Mouse (Mus musculus): ENCODE results near the gene Tgif2lx2.
"Not testable (repeated sequence)": the region's sequence is repeated elsewhere in the genome, so short reads cannot be mapped to it uniquely, and the experiment has no call there.

Tgif2lx2 gene

DNA sequence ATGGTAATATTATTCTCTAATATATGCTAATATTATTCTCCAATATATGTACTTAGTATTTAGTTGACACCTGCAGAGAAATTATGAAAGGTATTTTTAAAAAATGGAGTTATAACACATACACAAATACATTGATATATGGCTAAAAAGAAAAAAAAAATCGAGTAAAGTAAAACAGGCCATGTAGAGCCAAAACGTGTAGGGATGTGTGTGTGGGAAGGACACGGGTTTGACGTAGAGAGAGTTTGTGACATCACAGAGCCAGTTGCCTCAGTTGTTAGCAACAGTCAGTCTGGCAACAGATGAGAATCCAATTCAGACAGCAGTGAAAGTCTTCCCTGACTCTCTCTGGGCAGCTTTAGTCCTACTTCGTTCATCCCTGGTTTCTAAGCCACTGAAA lies at the start of gene Tgif2lx2:
Gene Tgif2lx2 (plus strand): TSS at position 301 of the 400 bp plus-strand sequence.
- not testable (repeated sequence) for DNase-seq

All from thymus, postnatal 14 days (tissue).